Mouse (Mus musculus): ENCODE data around the gene Rab7b. TPM values are rescaled to one million over a fixed set of nuclear protein-coding genes. Genes with fewer than 3 reads are reported as not detected.

The Rab7b gene
- polyA plus RNA-seq (2012; rRNA removed): 2.2 and 3.2 TPM in 2 replicates

- no peak for DNase-seq (ENCODE audit: low read depth, low spot score)
- 37% methylated on average over 8 of the region's 8 CpGs for WGBS
Measured at GRCm38 (mm10) chr1:131688475-131688874, at the start of gene Rab7b. TSS of gene Rab7b (plus strand) at chr1:131688695.

- DNase-seq (ENCODE audit: low read depth, low spot score): no peak
- 72% methylated on average over 4 of the region's 4 CpGs for WGBS
Measured at GRCm38 (mm10) chr1:131640062-131640461, 48.4 kb upstream of the Rab7b start.

GRCm38 (mm10) chr1:131641565-131641964, 46.9 kb upstream of the Rab7b start:
- DNase-seq (ENCODE audit: low read depth, low spot score): no peak
- 94% methylated on average over 13 of the region's 13 CpGs for WGBS

GRCm38 (mm10) chr1:131642251-131642650, 46.2 kb upstream of the Rab7b start:
- DNase-seq (ENCODE audit: low read depth, low spot score): no peak
- 65% methylated on average over 2 of the region's 2 CpGs for WGBS

- WGBS: 68% methylated on average over 12 of the region's 12 CpGs
- no peak for DNase-seq (ENCODE audit: low read depth, low spot score)
Measured at GRCm38 (mm10) chr1:131652670-131653443, 35.6 kb upstream of the Rab7b start.

- 51% methylated on average over 6 of the region's 6 CpGs for WGBS
- DNase-seq (ENCODE audit: low read depth, low spot score): no peak
Measured at GRCm38 (mm10) chr1:131655601-131656000, 32.9 kb upstream of the Rab7b start.

- 2% methylated on average over 11 of the region's 11 CpGs for WGBS
- peak; percentile 82 for DNase-seq (ENCODE audit: low read depth, low spot score)
Measured at GRCm38 (mm10) chr1:131657945-131658354, 30.5 kb upstream of the Rab7b start.

GRCm38 (mm10) chr1:131659512-131660085, 28.9 kb upstream of the Rab7b start:
- DNase-seq (ENCODE audit: low read depth, low spot score): no peak
- WGBS: 77% methylated on average over 5 of the region's 5 CpGs

GRCm38 (mm10) chr1:131660266-131660665, 28.2 kb upstream of the Rab7b start:
- WGBS: 88% methylated on average over 2 of the region's 2 CpGs
- DNase-seq (ENCODE audit: low read depth, low spot score): no peak

- DNase-seq (ENCODE audit: low read depth, low spot score): no peak
- WGBS: 76% methylated on average over 7 of the region's 7 CpGs
Measured at GRCm38 (mm10) chr1:131660716-131661472, 27.6 kb upstream of the Rab7b start.

- WGBS: 28% methylated on average over 3 of the region's 3 CpGs
- no peak for DNase-seq (ENCODE audit: low read depth, low spot score)
Measured at GRCm38 (mm10) chr1:131661749-131662148, 26.7 kb upstream of the Rab7b start.

GRCm38 (mm10) chr1:131663286-131663995, 25.1 kb upstream of the Rab7b start:
- WGBS: 86% methylated on average over 9 of the region's 9 CpGs
- DNase-seq (ENCODE audit: low read depth, low spot score): no peak

GRCm38 (mm10) chr1:131664136-131664535, 24.4 kb upstream of the Rab7b start:
- DNase-seq (ENCODE audit: low read depth, low spot score): no peak
- 87% methylated on average over 5 of the region's 5 CpGs for WGBS

- no peak for DNase-seq (ENCODE audit: low read depth, low spot score)
- 48% methylated on average over 1 of the region's 1 CpGs for WGBS
Measured at GRCm38 (mm10) chr1:131665886-131666285, 22.6 kb upstream of the Rab7b start.

GRCm38 (mm10) chr1:131671113-131671512, 17.4 kb upstream of the Rab7b start:
- DNase-seq (ENCODE audit: low read depth, low spot score): no peak
- 84% methylated on average over 8 of the region's 8 CpGs for WGBS

GRCm38 (mm10) chr1:131672361-131672760, 16.1 kb upstream of the Rab7b start:
- DNase-seq (ENCODE audit: low read depth, low spot score): no peak
- 63% methylated on average over 7 of the region's 7 CpGs for WGBS

- WGBS: 72% methylated on average over 5 of the region's 5 CpGs
- DNase-seq (ENCODE audit: low read depth, low spot score): no peak
Measured at GRCm38 (mm10) chr1:131679644-131680043, 8.9 kb upstream of the Rab7b start.

- WGBS: 97% methylated on average over 2 of the region's 2 CpGs
Measured at GRCm38 (mm10) chr1:131687739-131688138, 756 bp upstream of the Rab7b start.

GRCm38 (mm10) chr1:131689016-131689415, 521 bp downstream of the Rab7b start:
- 76% methylated on average over 3 of the region's 3 CpGs for WGBS
- no peak for DNase-seq (ENCODE audit: low read depth, low spot score)

More at GRCm38 (mm10) chr1:131687739-131688138, 756 bp upstream of the Rab7b start:
- DNase-seq (ENCODE audit: low read depth, low spot score): no peak

- no peak for DNase-seq (ENCODE audit: low read depth, low spot score)
- 72% methylated on average over 5 of the region's 5 CpGs for WGBS
Measured at GRCm38 (mm10) chr1:131689899-131690298, 1.4 kb downstream of the Rab7b start.

All from large intestine, adult 2 months (tissue).